Mouse (Mus musculus) forebrain, embryonic 10.5 days (tissue): ENCODE measurements around the gene Creb5. TPM values are rescaled to one million over a fixed set of nuclear protein-coding genes. Genes with fewer than 3 reads are reported as not detected.
"Not testable (repeated sequence)": the region's sequence is repeated elsewhere in the genome, so short reads cannot be mapped to it uniquely, and the experiment has no call there.

Experiments
- DNase-seq: peaks from one replicate; pipeline ENCODE4 v3.0.0-alpha.2; 2017; ENCODE audit warnings: low spot score; ENCODE audit errors: extremely low spot score
- H3K27ac ChIP-seq: fragments of 300-500 bp; sonication (generic); 2 replicates; pipeline ENCODE4 v1.5.1; 2016; ENCODE audit warnings: mild to moderate bottlenecking
- H3K27me3 ChIP-seq: fragments of 300-500 bp; sonication (generic); 2 replicates; pipeline ENCODE4 v1.6.1; 2016; ENCODE audit warnings: mild to moderate bottlenecking; ENCODE audit not compliant: poor library complexity, severe bottlenecking
- H3K36me3 ChIP-seq: fragments of 300-500 bp; sonication (generic); replicated peaks from 2 replicates; pipeline ENCODE4 v1.6.1; 2016; ENCODE audit warnings: mild to moderate bottlenecking, moderate library complexity
- H3K4me1 ChIP-seq: fragments of 300-500 bp; sonication (generic); 2 replicates; pipeline ENCODE4 v1.6.1; 2016
- H3K4me3 ChIP-seq: fragments of 300-500 bp; sonication (generic); 2 replicates; pipeline ENCODE4 v1.5.1; 2016; ENCODE audit warnings: mild to moderate bottlenecking, moderate library complexity
- H3K9me3 ChIP-seq: fragments of 300-500 bp; sonication (generic); 2 replicates; pipeline ENCODE4 v1.6.1; 2016; ENCODE audit warnings: mild to moderate bottlenecking, moderate library complexity
- WGBS: fragments of 180-500 bp; shearing (Covaris S2); methylation state at CpG from one replicate; pipeline ENCODE4 v1.1.7; 2016; 5-methylcytosine and 5-hydroxymethylcytosine counted together
- polyA plus RNA-seq: library from polyadenylated mRNA; unstranded; fragments of >200 nt; fragmentation: Nextera tagmentation; extraction: Ambion mirVana; gene quantifications from 2 replicates; pipeline ENCODE4 v1.2.1, GENCODE M21; 2016

Creb5 gene
- polyA plus RNA-seq, 1 experiment from 2014 or later: 22.9 TPM

DNA sequence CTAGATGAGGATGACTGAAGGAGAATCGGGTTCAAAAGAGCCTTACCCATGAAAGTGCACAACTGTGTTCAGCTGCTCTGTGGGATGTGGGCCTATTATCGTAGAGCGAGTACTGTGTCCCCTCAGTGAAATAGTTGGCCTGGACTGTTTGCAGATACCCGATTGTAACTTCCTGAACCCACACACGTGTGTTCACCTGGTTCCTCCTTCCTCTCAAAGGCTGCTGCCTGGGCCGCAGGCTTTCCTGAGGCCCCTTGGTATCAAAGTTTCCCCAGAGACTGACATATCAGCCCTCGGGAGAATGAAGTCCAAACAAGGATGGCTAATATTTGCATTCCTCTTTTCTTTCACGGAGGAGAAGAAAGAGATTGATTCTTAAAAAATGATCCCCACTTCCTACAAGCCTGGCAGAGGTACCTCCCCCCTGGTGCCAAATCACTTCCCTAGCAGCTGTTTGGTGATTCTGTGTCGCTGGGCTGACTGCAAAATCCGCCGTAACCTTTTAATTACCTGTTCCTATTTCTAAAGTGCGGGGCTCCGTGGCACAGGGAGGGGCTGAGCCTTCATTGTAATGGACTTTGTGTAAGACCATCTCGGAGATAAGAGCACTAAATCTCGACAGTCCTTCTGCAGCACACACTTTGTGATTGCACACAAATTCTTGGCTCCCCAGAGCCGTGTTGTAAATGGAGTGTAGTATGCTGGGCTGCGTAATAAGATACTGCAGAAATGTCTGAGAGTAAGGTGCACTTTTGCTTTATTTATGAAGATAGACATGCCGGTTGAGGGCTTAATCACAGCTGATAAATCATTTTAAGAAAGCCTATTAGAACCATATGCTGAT, 111.4 kb downstream of the Creb5 start:
- WGBS: 46% methylated on average over 18 of the region's 18 CpGs
- Histone ChIP-seq H3K27ac (no peak overlapping the region), H3K4me1 (peaks cover 35% of the 10 kb centered on the region)

DNA sequence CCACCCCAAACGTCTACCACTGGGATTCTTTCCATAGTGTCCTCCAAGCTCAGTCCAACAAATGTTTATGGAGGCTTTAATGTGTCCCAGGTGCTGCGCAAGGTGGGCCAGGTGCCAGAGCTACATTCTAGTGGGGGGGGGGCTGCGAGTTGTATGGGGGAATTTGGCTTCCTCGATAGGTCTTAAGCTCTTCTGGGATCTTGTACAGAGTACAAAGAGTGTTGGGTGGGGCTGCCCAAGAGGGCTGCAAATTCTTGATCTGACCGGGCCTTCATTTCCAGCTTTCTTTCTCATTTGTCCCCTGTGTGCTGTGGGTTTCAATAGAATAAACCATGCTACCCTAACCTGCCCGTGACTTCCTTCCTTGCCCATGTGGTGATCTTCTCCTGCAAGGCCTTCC, 114.3 kb downstream of the Creb5 start:
- no peak for DNase-seq
- H3K4me1 ChIP-seq: peaks cover 16% of the 10 kb centered on the region
- H3K27me3 ChIP-seq: no peaks in the 10 kb centered on the region
- H3K36me3 ChIP-seq: peaks cover 5% of the 10 kb centered on the region
- WGBS: 89% methylated on average over 6 of the region's 6 CpGs
- no peak overlapping the region for H3K27ac ChIP-seq
- no peak overlapping the region for H3K4me3 ChIP-seq
- H3K9me3 ChIP-seq: no peaks in the 10 kb centered on the region

More for the DNA sequence above, 111.4 kb downstream of the Creb5 start:
- no peaks in the 10 kb centered on the region for H3K9me3 ChIP-seq
- no peak for DNase-seq
- H3K27me3 ChIP-seq: no peaks in the 10 kb centered on the region
- H3K4me3 ChIP-seq: no peak overlapping the region
- peaks cover 8% of the 10 kb centered on the region for H3K36me3 ChIP-seq

- not testable (repeated sequence) for H3K4me3 ChIP-seq, H3K27me3 ChIP-seq, H3K27ac ChIP-seq, H3K9me3 ChIP-seq, DNase-seq, H3K36me3 ChIP-seq
- WGBS: 95% methylated on average over 7 of the region's 7 CpGs
- peaks cover 14% of the 10 kb centered on the region for H3K4me1 ChIP-seq
Measured at GRCm38 (mm10) chr6:53402551-53402950, 115.5 kb downstream of the Creb5 start.

DNA sequence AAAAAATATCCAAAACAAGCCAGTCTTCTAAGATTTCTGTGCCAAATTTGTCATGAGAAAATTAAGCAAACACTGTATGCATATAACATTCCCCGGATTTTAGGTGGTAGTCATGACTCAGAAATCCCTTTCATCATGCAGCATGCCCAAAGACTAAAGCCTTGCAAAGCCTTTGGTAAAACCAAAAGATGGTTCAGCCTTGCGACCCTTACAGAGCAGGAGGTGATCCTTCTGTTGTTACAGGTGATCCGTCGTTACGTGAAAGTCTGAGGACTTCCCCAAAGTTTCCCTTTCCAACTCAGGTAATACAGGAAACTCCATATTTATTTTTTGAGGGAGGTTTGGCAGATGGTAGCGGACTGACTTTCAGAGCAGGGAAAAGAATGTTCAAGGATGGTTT, 122.1 kb downstream of the Creb5 start:
- Histone ChIP-seq H3K36me3 (peaks cover 3% of the 10 kb centered on the region; the same call in 1 of the 2 replicates), H3K27ac (no peak overlapping the region), H3K27me3 (no peaks in the 10 kb centered on the region), H3K4me1 (no peaks in the 10 kb centered on the region), H3K4me3 (no peak overlapping the region), H3K9me3 (no peaks in the 10 kb centered on the region)
- 92% methylated on average over 6 of the region's 6 CpGs for WGBS
- no peak for DNase-seq

GRCm38 (mm10) chr6:53421345-53421744, 134.3 kb downstream of the Creb5 start:
- Histone ChIP-seq H3K27ac (no peak overlapping the region), H3K4me3 (no peak overlapping the region), H3K27me3 (no peaks in the 10 kb centered on the region), H3K36me3 (no peaks in the 10 kb centered on the region), H3K9me3 (no peaks in the 10 kb centered on the region), H3K4me1 (no peaks in the 10 kb centered on the region)
- 73% methylated on average over 3 of the region's 3 CpGs for WGBS
- DNase-seq: no peak

GRCm38 (mm10) chr6:53429368-53429767, 142.3 kb downstream of the Creb5 start:
- H3K9me3 ChIP-seq: no peaks in the 10 kb centered on the region
- H3K27ac ChIP-seq: no peak overlapping the region
- H3K36me3 ChIP-seq: no peaks in the 10 kb centered on the region
- H3K27me3 ChIP-seq: no peaks in the 10 kb centered on the region
- no peak overlapping the region for H3K4me3 ChIP-seq
- H3K4me1 ChIP-seq: peaks cover 22% of the 10 kb centered on the region
- DNase-seq: no peak
- WGBS: 81% methylated on average over 7 of the region's 7 CpGs

- DNase-seq: no peak
- H3K9me3 ChIP-seq: no peaks in the 10 kb centered on the region
- WGBS: 73% methylated on average over 4 of the region's 4 CpGs
- no peak overlapping the region for H3K4me3 ChIP-seq
- no peaks in the 10 kb centered on the region for H3K27me3 ChIP-seq
- no peaks in the 10 kb centered on the region for H3K36me3 ChIP-seq
- H3K27ac ChIP-seq: no peak overlapping the region
- H3K4me1 ChIP-seq: peaks cover 22% of the 10 kb centered on the region
Measured at GRCm38 (mm10) chr6:53429891-53430290, 142.8 kb downstream of the Creb5 start.

DNA sequence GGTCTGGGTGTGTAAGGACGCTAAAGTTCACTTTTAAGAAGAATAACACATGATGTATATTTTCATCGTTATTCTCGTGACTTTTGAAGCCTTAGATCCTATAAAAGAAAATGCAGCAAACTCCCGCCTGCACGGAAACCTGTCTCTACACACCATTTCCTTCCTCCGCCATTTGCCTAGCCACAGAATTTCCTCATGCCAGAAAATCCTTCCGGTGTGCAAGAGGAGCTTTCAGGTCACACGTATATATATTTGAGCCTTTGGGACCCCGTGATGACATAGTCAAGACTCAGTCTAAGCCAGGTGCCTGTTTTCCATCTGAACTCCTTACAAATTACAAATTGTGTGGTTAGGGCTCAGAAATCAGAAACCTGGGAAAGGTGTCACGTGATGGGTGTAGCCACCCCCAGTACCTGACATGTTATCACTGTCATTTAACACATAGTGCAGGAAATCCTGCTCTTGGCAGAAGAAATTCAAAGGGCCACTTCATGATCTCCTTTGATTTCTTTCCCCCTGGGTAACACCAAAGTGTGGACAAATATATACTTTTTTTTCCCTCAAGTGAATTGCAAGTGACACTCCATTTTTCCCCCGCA, 158.9 kb downstream of the Creb5 start:
- Histone ChIP-seq H3K9me3 (no peaks in the 10 kb centered on the region), H3K27ac (no peak overlapping the region), H3K36me3 (no peaks in the 10 kb centered on the region), H3K4me1 (peaks cover 12% of the 10 kb centered on the region), H3K27me3 (no peaks in the 10 kb centered on the region), H3K4me3 (no peak overlapping the region)
- DNase-seq: no peak
- WGBS: 96% methylated on average over 11 of the region's 11 CpGs

GRCm38 (mm10) chr6:53447479-53447878, 160.4 kb downstream of the Creb5 start:
- no peak overlapping the region for H3K27ac ChIP-seq
- no peak for DNase-seq
- H3K4me1 ChIP-seq: peaks cover 21% of the 10 kb centered on the region
- no peaks in the 10 kb centered on the region for H3K27me3 ChIP-seq
- H3K4me3 ChIP-seq: no peak overlapping the region
- H3K36me3 ChIP-seq: no peaks in the 10 kb centered on the region
- 94% methylated on average over 9 of the region's 9 CpGs for WGBS
- no peaks in the 10 kb centered on the region for H3K9me3 ChIP-seq

GRCm38 (mm10) chr6:53448317-53448870, 161.3 kb downstream of the Creb5 start:
- Histone ChIP-seq H3K4me3 (no peak overlapping the region), H3K27ac (no peak overlapping the region), H3K36me3 (no peaks in the 10 kb centered on the region), H3K27me3 (no peaks in the 10 kb centered on the region), H3K9me3 (no peaks in the 10 kb centered on the region), H3K4me1 (peaks cover 26% of the 10 kb centered on the region)
- WGBS: 91% methylated on average over 9 of the region's 9 CpGs
- DNase-seq: no peak

- no peaks in the 10 kb centered on the region for H3K27me3 ChIP-seq
- DNase-seq: no peak
- H3K4me1 ChIP-seq: peaks cover 26% of the 10 kb centered on the region
- H3K27ac ChIP-seq: no peak overlapping the region; the same call in 1 of the 2 replicates
- no peak overlapping the region for H3K4me3 ChIP-seq
- 84% methylated on average over 9 of the region's 9 CpGs for WGBS
- H3K36me3 ChIP-seq: peaks cover 4% of the 10 kb centered on the region; the same call in 1 of the 2 replicates
- no peaks in the 10 kb centered on the region for H3K9me3 ChIP-seq
Measured at GRCm38 (mm10) chr6:53449437-53450173, 162.5 kb downstream of the Creb5 start.

GRCm38 (mm10) chr6:53450494-53450893, 163.4 kb downstream of the Creb5 start:
- H3K27ac ChIP-seq: no peak overlapping the region

More at GRCm38 (mm10) chr6:53450494-53450893, 163.4 kb downstream of the Creb5 start:
- Histone ChIP-seq H3K9me3 (no peaks in the 10 kb centered on the region), H3K27me3 (no peaks in the 10 kb centered on the region), H3K4me1 (peaks cover 26% of the 10 kb centered on the region), H3K36me3 (peaks cover 10% of the 10 kb centered on the region; the same call in 1 of the 2 replicates), H3K4me3 (no peak overlapping the region)
- DNase-seq: no peak
- WGBS: 84% methylated on average over 3 of the region's 3 CpGs
